Mouse (Mus musculus) adrenal gland, postnatal 14 days (tissue): ENCODE results near the gene Sat2. TPM values are rescaled to one million over a fixed set of nuclear protein-coding genes. Genes with fewer than 3 reads are reported as not detected.
"Not testable (repeated sequence)": the region's sequence is repeated elsewhere in the genome, so short reads cannot be mapped to it uniquely, and the experiment has no call there.

Experiments used
- DNase-seq: peaks from one replicate; pipeline ENCODE4 v3.0.0; 2021; ENCODE audit warnings: mixed read lengths
- total RNA-seq: library from RNA; stranded (reverse); gene quantifications from 2 replicates; pipeline ENCODE4 v1.2.3, GENCODE M21; 2021

Gene Sat2
- total RNA-seq, 1 experiment from 2014 or later: 8.2 TPM

GRCm38 (mm10) chr11:69600098-69600497 is 21.7 kb upstream of the Sat2 start:
- DNase-seq: peak; percentile 81

DNA sequence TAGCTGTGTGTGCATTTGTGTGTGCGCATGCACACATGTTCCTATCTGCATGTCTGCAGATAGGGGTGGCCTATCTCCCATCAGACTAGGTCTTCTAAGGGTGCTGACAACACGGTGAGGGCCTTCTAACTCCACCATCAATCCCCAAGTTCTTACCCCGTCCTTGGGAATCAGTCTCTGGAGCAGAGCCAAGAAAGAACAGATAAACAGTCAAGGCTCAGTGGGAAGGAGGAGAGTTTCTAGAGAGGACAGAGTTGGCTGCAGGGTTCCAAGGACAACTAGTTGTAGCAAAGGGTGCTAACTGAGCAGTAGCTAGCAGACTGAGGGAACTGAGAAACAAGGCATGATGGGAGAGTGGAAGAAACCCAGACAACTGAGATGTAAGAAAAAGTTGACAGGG is 20.1 kb upstream of the Sat2 start:
- no peak for DNase-seq

DNA sequence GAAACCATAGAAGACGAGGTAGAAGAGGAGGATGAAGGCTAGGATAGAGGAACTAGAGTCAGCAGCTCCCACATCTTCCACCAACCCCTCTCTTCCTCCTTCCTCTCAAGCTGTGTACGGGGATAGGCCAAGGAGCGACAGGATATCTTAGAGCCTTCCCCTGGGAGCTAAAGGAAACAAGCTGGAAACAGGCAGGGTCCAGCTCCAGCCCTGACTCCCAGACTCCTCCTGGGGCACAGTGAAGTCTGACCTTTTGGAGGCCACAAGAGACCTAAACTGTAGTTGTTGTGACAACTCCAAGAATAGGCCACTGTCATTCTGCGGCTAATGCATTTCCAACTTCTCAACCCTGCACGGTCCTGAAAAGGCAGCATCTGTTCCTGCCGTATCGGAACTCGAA is 18.3 kb upstream of the Sat2 start:
- no peak for DNase-seq

DNA sequence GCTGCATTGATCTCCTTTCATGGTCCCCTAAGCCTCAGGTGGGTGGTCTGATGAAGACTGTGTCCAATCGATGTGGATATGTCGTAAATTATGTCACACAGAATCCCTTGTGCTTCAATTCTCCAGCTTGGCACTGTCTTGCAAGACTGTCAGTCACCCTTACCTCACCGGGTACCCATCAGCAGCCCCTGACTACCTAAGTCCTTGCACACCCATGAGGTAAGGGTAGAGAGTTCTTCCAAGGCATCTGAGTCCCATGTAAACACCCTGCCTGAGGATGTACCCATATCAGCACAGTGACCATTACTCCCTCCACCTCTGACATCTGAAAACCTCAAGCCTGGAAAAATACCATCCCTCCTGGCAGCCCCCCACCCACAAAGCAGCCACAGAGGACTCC is 17.5 kb upstream of the Sat2 start:
- no peak for DNase-seq

DNA sequence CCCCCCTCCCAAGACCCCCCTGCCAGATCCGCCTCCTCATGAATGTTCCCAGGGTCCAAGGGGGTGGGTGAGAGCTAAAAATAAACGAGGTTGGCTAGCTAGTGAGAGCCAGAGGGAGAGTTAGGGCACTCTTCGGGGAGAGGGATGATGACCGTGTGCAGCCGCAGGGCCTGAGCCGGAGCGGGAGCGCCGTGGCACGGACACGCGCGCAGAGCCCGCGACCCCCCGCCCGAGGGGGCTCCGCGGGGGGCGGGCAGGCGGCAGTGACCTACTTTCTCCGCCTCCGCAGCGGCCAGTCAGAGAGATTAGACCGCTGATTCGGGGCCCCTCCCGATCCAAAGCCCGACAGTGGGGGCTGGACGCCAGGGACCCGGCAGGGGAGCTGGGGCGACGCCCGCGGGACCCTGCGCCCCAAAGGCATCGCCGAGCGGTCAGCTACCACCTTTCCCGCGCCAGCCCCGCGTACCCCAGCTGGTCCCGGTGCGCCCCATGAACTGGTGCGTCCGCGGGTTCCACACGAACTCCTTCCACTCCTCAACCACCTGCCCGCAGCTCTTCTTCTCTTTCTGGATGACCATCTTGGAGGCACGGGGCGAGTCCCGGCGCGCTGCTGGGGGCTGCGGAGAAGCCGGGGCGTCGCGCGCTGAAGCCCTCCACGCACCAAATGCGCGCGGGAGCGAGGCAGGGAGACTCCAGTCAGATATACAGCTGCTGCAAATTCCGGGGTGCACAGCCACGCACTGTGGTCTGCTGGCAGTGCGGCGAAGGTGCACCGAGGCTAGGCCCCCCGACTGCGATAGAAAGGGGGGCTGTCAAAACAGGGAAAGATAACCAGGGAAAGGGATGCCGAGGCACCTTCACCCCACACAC is 16.8 kb upstream of the Sat2 start:
- DNase-seq: peak; percentile 54

- DNase-seq: peak; percentile 85
Measured at GRCm38 (mm10) chr11:69605726-69606490, 15.9 kb upstream of the Sat2 start, which contains the start of gene Atp1b2. Gene Atp1b2, minus strand, starts transcription at chr11:69605942.

- DNase-seq: no peak
Measured at GRCm38 (mm10) chr11:69606491-69606795, 15.4 kb upstream of the Sat2 start.

- DNase-seq: no peak
Measured at GRCm38 (mm10) chr11:69606832-69607231, 15.0 kb upstream of the Sat2 start.

- no peak for DNase-seq
Measured at GRCm38 (mm10) chr11:69608525-69608924, 13.3 kb upstream of the Sat2 start.

DNA sequence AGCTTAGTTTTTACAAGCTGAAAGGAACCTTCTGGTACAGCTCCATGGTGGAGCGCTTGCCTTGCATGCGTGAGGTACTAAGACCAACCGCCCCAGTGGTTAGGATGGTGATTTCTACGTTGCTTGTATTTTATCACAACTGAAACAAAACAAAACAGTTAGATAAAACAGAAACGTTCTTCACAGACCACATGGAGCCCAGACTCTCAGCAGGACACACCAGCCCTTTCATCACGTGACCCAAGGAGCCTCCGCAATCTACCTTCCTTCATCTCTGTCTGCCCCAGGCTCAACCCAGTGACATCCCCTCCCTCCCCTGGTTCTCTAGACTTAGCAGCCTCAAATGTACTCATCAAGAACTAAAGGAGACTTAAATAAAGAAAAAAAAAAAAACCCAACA is 12.4 kb upstream of the Sat2 start:
- no peak for DNase-seq

GRCm38 (mm10) chr11:69610899-69611298 is 10.9 kb upstream of the Sat2 start:
- DNase-seq: no peak

- peak; percentile 94 for DNase-seq
Measured at GRCm38 (mm10) chr11:69613553-69614256, 8.1 kb upstream of the Sat2 start.

DNA sequence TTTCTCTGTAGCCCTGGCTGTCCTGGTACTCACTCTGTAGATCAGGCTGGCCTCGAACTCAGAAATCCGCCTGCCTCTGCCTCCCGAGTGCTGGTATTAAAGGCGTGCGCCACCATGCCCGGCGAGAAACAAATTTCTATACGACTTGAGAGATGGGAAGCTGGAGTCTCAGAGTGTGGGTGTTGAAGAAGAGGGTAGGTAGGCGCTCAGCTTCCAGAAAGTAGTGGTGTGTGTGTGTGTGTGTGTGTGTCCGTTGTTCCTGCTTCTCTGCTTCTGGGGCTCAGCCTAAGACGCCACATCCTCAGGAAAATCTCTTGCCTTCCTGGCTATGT is 7.6 kb upstream of the Sat2 start:
- DNase-seq: not testable (repeated sequence)

GRCm38 (mm10) chr11:69616781-69617180 is 5.0 kb upstream of the Sat2 start:
- no peak for DNase-seq

DNA sequence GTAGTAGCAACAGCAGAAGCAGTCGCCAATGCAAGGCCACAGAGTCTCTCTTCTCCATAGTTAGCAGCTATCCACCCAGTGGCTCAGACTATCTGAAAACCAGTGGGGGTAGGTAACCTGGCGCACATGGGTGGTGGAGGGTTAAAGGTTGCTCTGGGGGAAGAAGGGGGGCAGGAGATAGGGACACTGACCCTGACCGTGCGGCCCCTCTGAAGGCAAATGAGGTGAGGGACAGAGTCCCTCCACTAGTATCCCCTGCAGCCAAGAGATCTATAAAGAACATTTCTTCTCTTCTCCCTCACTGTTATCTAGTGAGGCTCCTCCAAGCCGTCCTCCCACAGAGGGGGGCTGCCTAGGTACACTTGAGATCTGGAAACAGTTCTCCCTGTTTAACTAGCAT is 4.0 kb upstream of the Sat2 start, which contains the start of gene Shbg:
Shbg (minus strand) TSS at position 101 of the 400 bp plus-strand sequence.
- no peak for DNase-seq

- DNase-seq: no peak
Measured at GRCm38 (mm10) chr11:69620394-69621081, 1.3 kb upstream of the Sat2 start.

DNA sequence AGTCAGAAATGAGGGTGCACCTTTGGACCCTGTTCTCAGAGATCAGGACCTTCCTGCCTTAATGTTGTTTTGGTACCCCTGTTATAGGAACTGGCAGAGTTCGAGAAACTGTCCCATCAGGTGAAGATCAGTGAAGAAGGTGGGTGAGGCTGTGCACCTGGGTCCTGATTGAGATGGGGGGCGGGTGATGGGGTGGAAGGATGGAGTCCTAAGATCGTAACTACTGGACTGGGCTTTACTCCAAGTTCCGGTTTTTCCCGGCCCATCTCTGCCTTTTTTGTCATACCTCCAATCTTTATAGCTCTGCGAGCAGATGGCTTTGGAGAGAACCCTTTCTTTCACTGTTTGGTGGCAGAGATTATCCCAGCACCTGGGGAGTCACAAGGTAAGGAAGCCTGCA is 582 bp downstream of the Sat2 start:
- peak; percentile 41 for DNase-seq

- DNase-seq: no peak
Measured at GRCm38 (mm10) chr11:69623006-69623405, 1.2 kb downstream of the Sat2 start.

- DNase-seq: not testable (repeated sequence)
Measured at GRCm38 (mm10) chr11:69624339-69624738, 2.5 kb downstream of the Sat2 start.

DNA sequence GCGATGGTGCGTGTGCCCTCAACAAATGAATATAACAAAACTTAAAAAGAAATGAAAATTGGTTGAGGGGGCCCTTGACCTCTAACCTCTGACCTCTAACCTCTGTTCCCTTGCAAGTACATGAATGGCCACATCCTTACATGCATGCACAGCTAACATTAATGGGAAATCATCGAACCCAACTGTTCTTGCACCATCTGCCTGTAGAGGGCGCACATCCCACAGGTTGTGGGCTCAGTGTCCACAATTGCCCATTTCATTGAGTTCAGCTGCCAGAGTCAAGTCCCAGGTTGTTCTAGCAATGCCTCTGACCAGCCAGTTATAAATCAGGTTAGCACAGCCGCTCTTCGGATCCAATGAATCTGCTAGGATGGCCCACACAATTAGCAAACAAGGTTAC is 6.5 kb downstream of the Sat2 start:
- DNase-seq: peak; percentile 82

GRCm38 (mm10) chr11:69629802-69630201 is 8.0 kb downstream of the Sat2 start:
- no peak for DNase-seq
